Mouse (Mus musculus) hindbrain, embryonic 13.5 days (tissue): ENCODE results near the gene Dnaaf3. TPM values are rescaled to one million over a fixed set of nuclear protein-coding genes. Genes with fewer than 3 reads are reported as not detected.

Experiments
- ATAC-seq: fragments of 200-750 bp; cut with Nextera tagmentation; 2 replicates; pipeline ENCODE4 v1.8.0; 2017; ENCODE audit warnings: moderate TSS enrichment; ENCODE audit not compliant: low FRiP score
- H3K27ac ChIP-seq: fragments of 300-500 bp; sonication (generic); 2 replicates; pipeline ENCODE4 v1.5.1; 2015; ENCODE audit warnings: inconsistent platforms, mild to moderate bottlenecking, moderate library complexity
- H3K27me3 ChIP-seq: fragments of 300-500 bp; sonication (generic); 2 replicates; pipeline ENCODE4 v1.6.1; 2015; ENCODE audit warnings: mild to moderate bottlenecking, inconsistent platforms
- H3K36me3 ChIP-seq: fragments of 300-500 bp; sonication (generic); 2 replicates; pipeline ENCODE4 v1.6.1; 2015; ENCODE audit warnings: mild to moderate bottlenecking, inconsistent platforms
- H3K4me1 ChIP-seq: fragments of 300-500 bp; sonication (generic); replicated peaks from 2 replicates; pipeline ENCODE4 v1.6.1; 2015; ENCODE audit warnings: inconsistent platforms
- H3K4me2 ChIP-seq: fragments of 300-500 bp; sonication (generic); 2 replicates; pipeline ENCODE4 v1.6.1; 2015; ENCODE audit warnings: inconsistent platforms, mild to moderate bottlenecking, moderate library complexity
- H3K4me3 ChIP-seq: fragments of 300-500 bp; sonication (generic); 2 replicates; pipeline ENCODE4 v1.5.1; 2015; ENCODE audit warnings: mild to moderate bottlenecking, inconsistent platforms
- H3K9ac ChIP-seq: fragments of 300-500 bp; sonication (generic); 2 replicates; pipeline ENCODE4 v1.6.1; 2015; ENCODE audit warnings: mild to moderate bottlenecking, inconsistent platforms
- H3K9me3 ChIP-seq: fragments of 300-500 bp; sonication (generic); 2 replicates; pipeline ENCODE4 v1.6.1; 2016; ENCODE audit warnings: inconsistent platforms
- WGBS: fragments of 180-500 bp; shearing (Covaris S2); methylation state at CpG from one replicate; pipeline ENCODE4 v1.1.7; 2015; 5-methylcytosine and 5-hydroxymethylcytosine counted together
- polyA plus RNA-seq: library from polyadenylated mRNA; unstranded; fragments of >200 nt; fragmentation: Nextera tagmentation; extraction: Ambion mirVana; gene quantifications from 2 replicates; pipeline ENCODE4 v1.2.1, GENCODE M21; 2015

The Dnaaf3 gene
- polyA plus RNA-seq, 1 experiment from 2014 or later, result 2.8 TPM

DNA sequence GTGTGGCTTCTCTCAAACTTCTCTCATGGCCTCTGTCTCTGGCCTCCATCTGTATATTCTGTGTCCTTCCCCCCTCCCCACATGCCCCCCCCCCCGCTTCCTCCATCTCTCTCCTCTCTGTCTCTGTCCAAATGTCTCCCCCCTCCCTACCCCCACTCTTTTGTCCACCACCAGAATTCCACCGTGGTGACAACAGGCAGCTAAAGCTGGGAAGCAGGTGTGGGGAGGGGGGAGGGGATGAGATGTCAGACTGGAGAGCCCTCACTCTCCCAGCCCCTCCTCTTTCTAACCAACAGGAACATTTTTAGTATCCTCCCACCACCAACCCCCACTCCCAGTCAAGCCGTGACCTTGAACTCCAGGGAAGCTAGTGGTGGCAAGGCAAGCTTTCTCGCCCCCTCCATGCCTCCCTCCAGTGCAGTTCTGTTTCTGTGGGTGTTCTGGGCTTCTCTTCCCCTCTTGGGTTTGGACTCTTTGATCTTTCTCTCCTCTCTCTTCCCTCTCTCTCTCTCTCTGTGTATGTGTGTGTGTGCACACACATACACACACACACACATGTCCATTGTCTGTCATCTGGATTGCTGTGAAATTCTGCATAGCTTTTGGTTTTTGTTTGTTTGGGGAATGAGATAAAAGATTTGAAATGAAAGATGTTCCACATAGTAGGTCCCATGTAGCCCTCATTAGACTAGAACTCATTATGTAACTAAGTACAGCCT, 15.8 kb downstream of the Dnaaf3 start, which contains the start of gene Tnnt1:
Gene Tnnt1 (minus strand): TSS at position 51 of the 719 bp plus-strand sequence.
- Histone ChIP-seq H3K4me2 (no peak within 1 kb of the TSS), H3K4me3 (no peak within 1 kb of the TSS), H3K9ac (no peak within 1 kb of the TSS), H3K9me3 (no peaks in the 10 kb centered on the region), H3K27me3 (peaks cover 14% of the 10 kb centered on the region), H3K27ac (no peak within 1 kb of the TSS), H3K36me3 (no peaks in the 10 kb centered on the region), H3K4me1 (peaks cover 21% of the 10 kb centered on the region)
- WGBS, result 8% methylated on average over 4 of the region's 4 CpGs
- no peak for ATAC-seq

DNA sequence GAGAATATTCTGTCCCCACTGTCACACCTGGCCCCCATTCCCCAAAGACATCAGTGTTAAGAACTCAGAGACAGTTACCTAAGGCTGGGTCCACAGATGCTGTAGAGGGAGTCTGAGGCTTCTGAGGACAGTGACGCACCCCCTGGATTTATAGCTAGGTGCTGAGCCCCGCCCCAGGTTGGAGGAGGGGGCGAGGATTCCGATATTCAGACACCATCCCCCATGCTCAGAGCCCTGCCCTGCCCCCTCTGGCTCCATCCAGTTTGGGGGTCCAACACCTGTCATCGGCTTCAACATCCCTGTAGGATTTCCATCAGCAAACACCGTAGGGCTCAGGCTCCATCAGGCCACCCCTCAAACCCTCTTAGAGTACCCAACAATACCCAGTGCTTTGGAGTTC, 16.4 kb downstream of the Dnaaf3 start:
- no peaks in the 10 kb centered on the region for H3K36me3 ChIP-seq
- peaks cover 9% of the 10 kb centered on the region for H3K27me3 ChIP-seq
- peaks cover 16% of the 10 kb centered on the region for H3K4me1 ChIP-seq
- H3K27ac ChIP-seq, result no peak overlapping the region
- H3K4me2 ChIP-seq, result no peak overlapping the region
- no peak overlapping the region for H3K9ac ChIP-seq
- H3K4me3 ChIP-seq, result no peak overlapping the region
- H3K9me3 ChIP-seq, result no peaks in the 10 kb centered on the region
- no peak for ATAC-seq
- WGBS, result 59% methylated on average over 6 of the region's 6 CpGs

GRCm38 (mm10) chr7:4513829-4514712, 18.2 kb downstream of the Dnaaf3 start:
- peaks cover 2% of the 10 kb centered on the region; the same call in 1 of the 2 replicates for H3K27me3 ChIP-seq
- peaks cover 13% of the 10 kb centered on the region for H3K4me1 ChIP-seq
- no peak overlapping the region for H3K4me2 ChIP-seq
- H3K27ac ChIP-seq, result no peak overlapping the region
- 0 out of 2 replicates have a peak, but pooled peaks have one; percentile 15 for ATAC-seq
- H3K9me3 ChIP-seq, result no peaks in the 10 kb centered on the region
- H3K4me3 ChIP-seq, result no peak overlapping the region
- H3K9ac ChIP-seq, result peak overlapping the region; percentile 51; the same call in 1 of the 2 replicates
- WGBS, result 61% methylated on average over 6 of the region's 6 CpGs
- no peaks in the 10 kb centered on the region for H3K36me3 ChIP-seq

GRCm38 (mm10) chr7:4513236-4513635, 19.0 kb downstream of the Dnaaf3 start:
- Histone ChIP-seq H3K36me3 (no peaks in the 10 kb centered on the region), H3K9me3 (no peaks in the 10 kb centered on the region), H3K4me3 (no peak overlapping the region), H3K4me1 (peaks cover 13% of the 10 kb centered on the region), H3K27ac (no peak overlapping the region), H3K9ac (no peak overlapping the region), H3K27me3 (peaks cover 10% of the 10 kb centered on the region; the same call in 1 of the 2 replicates), H3K4me2 (no peak overlapping the region)
- no peak for ATAC-seq
- 34% methylated on average over 13 of the region's 13 CpGs for WGBS

- Histone ChIP-seq H3K4me3 (no peak overlapping the region), H3K27me3 (peaks cover 12% of the 10 kb centered on the region; the same call in 1 of the 2 replicates), H3K4me1 (peaks cover 13% of the 10 kb centered on the region), H3K27ac (no peak overlapping the region), H3K9ac (no peak overlapping the region), H3K36me3 (no peaks in the 10 kb centered on the region), H3K9me3 (no peaks in the 10 kb centered on the region), H3K4me2 (no peak overlapping the region)
- 83% methylated on average over 8 of the region's 8 CpGs for WGBS
- ATAC-seq, result no peak
These were observed 20.6 kb downstream of the Dnaaf3 start for GRCm38 (mm10) chr7:4511489-4512224.

DNA sequence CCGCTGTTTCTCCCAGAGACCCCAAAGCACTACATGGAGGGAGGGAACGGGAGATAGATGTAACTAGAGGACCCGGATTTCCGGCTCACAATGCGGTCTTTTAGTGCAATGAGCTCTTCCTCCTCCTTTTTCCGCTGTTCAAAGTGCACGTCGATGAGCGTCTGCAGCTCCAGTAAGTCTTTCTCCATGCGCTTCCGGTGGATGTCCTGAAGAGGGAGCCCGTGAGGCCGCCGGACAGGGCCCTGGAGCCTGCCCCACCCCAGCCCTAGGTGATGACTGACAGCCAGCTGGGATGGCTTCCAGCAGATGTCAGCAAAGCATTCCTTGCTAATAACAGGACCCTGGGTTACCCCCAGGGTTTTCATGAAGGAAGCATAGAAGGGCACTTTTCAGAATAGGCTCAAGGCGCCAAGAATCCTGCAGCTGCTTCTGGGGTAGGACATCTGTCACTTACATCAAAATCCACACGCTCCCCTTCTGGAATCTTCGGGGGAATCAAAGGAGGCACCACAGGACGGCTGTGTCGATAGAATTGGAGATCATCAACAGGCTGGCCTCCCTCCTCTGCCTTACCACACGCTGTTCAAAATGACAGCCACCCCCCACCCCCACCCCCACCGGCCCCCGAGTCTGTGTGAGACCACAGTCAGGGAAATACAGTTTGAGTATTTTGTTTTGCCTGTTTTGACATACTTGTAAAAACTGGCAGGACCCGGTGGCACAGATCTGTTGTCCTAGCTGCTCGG, 22.2 kb downstream of the Dnaaf3 start:
- Histone ChIP-seq H3K9me3 (no peaks in the 10 kb centered on the region), H3K9ac (no peak overlapping the region), H3K36me3 (no peaks in the 10 kb centered on the region), H3K4me2 (no peak overlapping the region), H3K4me1 (0 out of 2 replicates have a peak, but pooled peaks cover 4% of the 10 kb centered on the region), H3K4me3 (no peak overlapping the region), H3K27ac (no peak overlapping the region), H3K27me3 (peaks cover 12% of the 10 kb centered on the region; the same call in 1 of the 2 replicates)
- peak; percentile 54 for ATAC-seq
- 12% methylated on average over 24 of the region's 24 CpGs for WGBS

- no peak for ATAC-seq
- Histone ChIP-seq H3K4me1 (no peaks in the 10 kb centered on the region), H3K9ac (no peak overlapping the region), H3K36me3 (no peaks in the 10 kb centered on the region), H3K4me2 (no peak overlapping the region), H3K9me3 (no peaks in the 10 kb centered on the region), H3K27ac (no peak overlapping the region), H3K4me3 (no peak overlapping the region), H3K27me3 (peaks cover 12% of the 10 kb centered on the region; the same call in 1 of the 2 replicates)
- WGBS, result 92% methylated on average over 8 of the region's 8 CpGs
These were observed 23.5 kb downstream of the Dnaaf3 start for GRCm38 (mm10) chr7:4508739-4509116.

GRCm38 (mm10) chr7:4508062-4508738, 24.1 kb downstream of the Dnaaf3 start:
- Histone ChIP-seq H3K4me2 (no peak overlapping the region), H3K9me3 (no peaks in the 10 kb centered on the region), H3K27me3 (peaks cover 12% of the 10 kb centered on the region; the same call in 1 of the 2 replicates), H3K4me3 (no peak overlapping the region), H3K27ac (no peak overlapping the region), H3K4me1 (no peaks in the 10 kb centered on the region), H3K36me3 (no peaks in the 10 kb centered on the region), H3K9ac (no peak overlapping the region)
- ATAC-seq, result no peak
- 78% methylated on average over 25 of the region's 32 CpGs for WGBS

- H3K27me3 ChIP-seq, result peaks cover 12% of the 10 kb centered on the region; the same call in 1 of the 2 replicates
- 59% methylated on average over 3 of the region's 4 CpGs for WGBS
- no peak overlapping the region for H3K4me2 ChIP-seq
- no peak for ATAC-seq
- H3K27ac ChIP-seq, result no peak overlapping the region
- H3K4me1 ChIP-seq, result 0 out of 2 replicates have a peak, but pooled peaks cover 3% of the 10 kb centered on the region
- H3K36me3 ChIP-seq, result no peaks in the 10 kb centered on the region
- H3K4me3 ChIP-seq, result no peak overlapping the region
- H3K9ac ChIP-seq, result no peak overlapping the region
- no peaks in the 10 kb centered on the region for H3K9me3 ChIP-seq
These were observed 25.0 kb downstream of the Dnaaf3 start for GRCm38 (mm10) chr7:4507220-4507619.

- peaks cover 12% of the 10 kb centered on the region; the same call in 1 of the 2 replicates for H3K27me3 ChIP-seq
- H3K9me3 ChIP-seq, result no peaks in the 10 kb centered on the region
- no peak overlapping the region for H3K27ac ChIP-seq
- no peak overlapping the region for H3K4me2 ChIP-seq
- no peaks in the 10 kb centered on the region for H3K36me3 ChIP-seq
- ATAC-seq, result no peak
- H3K4me1 ChIP-seq, result peaks cover 14% of the 10 kb centered on the region
- H3K4me3 ChIP-seq, result no peak overlapping the region
- WGBS, result 56% methylated on average over 11 of the region's 11 CpGs
- no peak overlapping the region for H3K9ac ChIP-seq
These were observed 27.4 kb downstream of the Dnaaf3 start for GRCm38 (mm10) chr7:4504646-4505435.
